Mouse (Mus musculus) ES-E14 (cell line): Measurements from ENCODE around the gene C1qtnf4. TPM values are rescaled to one million over a fixed set of nuclear protein-coding genes. Genes with fewer than 3 reads are reported as not detected.

Source experiments
- DNase-seq: peaks from one replicate; pipeline ENCODE4 v3.0.0-alpha.2; 2013; ENCODE audit warnings: low read depth, low spot score
- H3K27ac ChIP-seq: 2 replicates; pipeline ENCODE4 v1.5.1; 2012; ENCODE audit warnings: low read depth, mild to moderate bottlenecking, low read length, moderate library complexity, mixed read lengths; ENCODE audit not compliant: poor library complexity, insufficient read depth, severe bottlenecking
- H3K36me3 ChIP-seq: 2 replicates; pipeline ENCODE4 v1.6.1; 2012; ENCODE audit warnings: mild to moderate bottlenecking, low read length, moderate library complexity, mixed read lengths; ENCODE audit not compliant: control insufficient read depth, poor library complexity, insufficient read depth, severe bottlenecking
- H3K4me1 ChIP-seq, 2 experiments: fragments of 150-350 bp in 1 of 2; sonication (generic) in 1 of 2; 2 replicates each; pipeline ENCODE4 v1.6.1; 2012; ENCODE audit warnings: low read length in 2 of 2, mild to moderate bottlenecking in 1 of 2, mixed read lengths in 1 of 2; ENCODE audit not compliant: control insufficient read depth in 2 of 2, insufficient read depth in 2 of 2, poor library complexity in 1 of 2
- H3K4me3 ChIP-seq, 2 experiments: fragments of 150-350 bp in 1 of 2; sonication (generic) in 1 of 2; 2 replicates each; pipeline ENCODE4 v1.5.1; 2012; ENCODE audit warnings: low read length in 2 of 2, low read depth in 1 of 2, mild to moderate bottlenecking in 1 of 2, mixed read lengths in 1 of 2; ENCODE audit not compliant: insufficient read depth in 1 of 2, poor library complexity in 1 of 2, severe bottlenecking in 1 of 2
- H3K9ac ChIP-seq: 2 replicates; pipeline ENCODE4 v1.6.1; 2012; ENCODE audit warnings: low read depth, mild to moderate bottlenecking, low read length, mixed read lengths; ENCODE audit not compliant: poor library complexity, insufficient read depth, severe bottlenecking
- H3K9me3 ChIP-seq: fragments of 150-350 bp; sonication (generic); 2 replicates; pipeline ENCODE4 v1.6.1; 2012; ENCODE audit warnings: low read depth, mild to moderate bottlenecking, low read length; ENCODE audit not compliant: control insufficient read depth, insufficient read depth
- CHD2 ChIP-seq: IDR thresholded peaks from 2 replicates; pipeline ENCODE4 v1.6.1; 2014; ENCODE audit warnings: mild to moderate bottlenecking, low read depth, low read length, inconsistent platforms
- HCFC1 ChIP-seq: IDR thresholded peaks from 2 replicates; pipeline ENCODE4 v1.6.1; 2012; ENCODE audit warnings: low read length, inconsistent platforms, borderline replicate concordance; ENCODE audit not compliant: insufficient read depth
- MAFK ChIP-seq: IDR thresholded peaks from 2 replicates; pipeline ENCODE4 v1.6.1; 2014; ENCODE audit warnings: mild to moderate bottlenecking, low read depth, low read length, inconsistent platforms; ENCODE audit not compliant: insufficient read depth
- ZC3H11A ChIP-seq: IDR thresholded peaks from 2 replicates; pipeline ENCODE4 v1.6.1; 2012; ENCODE audit warnings: low read depth, mild to moderate bottlenecking, inconsistent platforms, low read length, borderline replicate concordance
- ZNF384 ChIP-seq: IDR thresholded peaks from 2 replicates; pipeline ENCODE4 v1.6.1; 2012; ENCODE audit warnings: low read depth, low read length, inconsistent platforms
- in situ Hi-C, 2 experiments: fragments of 600-800 bp; cut with MboI; formaldehyde crosslinking; loops; one replicate each; pipeline ENCODE4 v1.15.1; 2025; ENCODE audit warnings: low sequenced_read_pairs in 2 of 2, inconsistent platforms in 1 of 2; ENCODE audit not compliant: unreplicated experiment in 2 of 2
- total RNA-seq: library from RNA; depleted of rRNA; stranded (reverse); fragments of 300-350 nt; gene quantifications from 2 replicates; pipeline ENCODE4 v1.2.3, GENCODE M21; 2012

The C1qtnf4 gene
- total RNA-seq, 1 experiment, result 2.8 TPM

- Histone ChIP-seq H3K9ac (no peak overlapping the region), H3K27ac (no peak overlapping the region), H3K4me1 (no peaks in the 10 kb centered on the region), H3K4me3 (no peak overlapping the region), H3K36me3 (peaks cover 3% of the 10 kb centered on the region), H3K9me3 (no peaks in the 10 kb centered on the region)
- no peak for DNase-seq
- in situ Hi-C loops, result no loop called here
- TF ChIP-seq ZNF384, result no peak
- no peak for TF ChIP-seq HCFC1
- no peak for TF ChIP-seq MAFK
- TF ChIP-seq ZC3H11A, result no peak
- no peak for TF ChIP-seq CHD2
Measured at GRCm38 (mm10) chr2:90915516-90915915, 29.9 kb downstream of the C1qtnf4 start.

DNA sequence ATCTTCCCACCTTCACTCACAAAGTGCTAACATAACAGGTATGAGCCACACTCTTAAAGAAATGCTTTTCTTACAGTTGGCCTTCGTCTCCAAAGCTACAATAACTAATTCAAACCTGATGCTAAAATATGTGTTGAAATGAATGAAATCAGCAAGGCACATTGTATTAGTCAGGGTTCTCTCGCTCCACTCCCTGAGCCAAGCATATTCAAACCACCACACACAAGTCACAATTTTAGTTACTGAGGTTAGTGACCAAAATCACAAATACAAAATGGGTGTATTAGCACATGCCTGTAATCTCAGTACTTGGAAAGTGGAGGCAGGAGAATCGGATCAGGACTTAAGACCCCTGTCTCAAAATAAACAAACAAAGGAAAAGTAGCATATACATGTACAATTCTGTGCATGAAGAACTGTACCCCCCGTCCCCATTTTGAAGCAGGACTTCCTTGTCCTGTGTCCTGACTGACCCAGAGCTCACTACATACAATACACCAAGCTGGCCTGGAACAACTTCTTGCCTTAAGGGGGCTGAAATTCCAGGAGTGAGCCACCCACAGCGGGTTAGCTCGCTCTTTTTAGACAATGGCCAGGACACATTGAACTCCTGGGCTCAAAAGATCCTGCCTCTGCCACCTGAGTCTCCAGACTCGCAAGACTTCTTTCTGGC lies 31.0 kb downstream of the C1qtnf4 start:
- Histone ChIP-seq H3K36me3 (peaks cover 3% of the 10 kb centered on the region; the same call in 1 of the 2 replicates), H3K4me3 (peak overlapping the region; percentile 71 to 81), H3K27ac (no peak overlapping the region), H3K9me3 (no peaks in the 10 kb centered on the region), H3K9ac (peak overlapping the region; percentile 84), H3K4me1 (no peaks in the 10 kb centered on the region)
- TF ChIP-seq MAFK, result no peak
- TF ChIP-seq ZNF384, result no peak
- no peak for TF ChIP-seq CHD2
- no peak for TF ChIP-seq ZC3H11A
- no peak for TF ChIP-seq HCFC1
- no peak for DNase-seq
- in situ Hi-C loops, result no loop called here

DNA sequence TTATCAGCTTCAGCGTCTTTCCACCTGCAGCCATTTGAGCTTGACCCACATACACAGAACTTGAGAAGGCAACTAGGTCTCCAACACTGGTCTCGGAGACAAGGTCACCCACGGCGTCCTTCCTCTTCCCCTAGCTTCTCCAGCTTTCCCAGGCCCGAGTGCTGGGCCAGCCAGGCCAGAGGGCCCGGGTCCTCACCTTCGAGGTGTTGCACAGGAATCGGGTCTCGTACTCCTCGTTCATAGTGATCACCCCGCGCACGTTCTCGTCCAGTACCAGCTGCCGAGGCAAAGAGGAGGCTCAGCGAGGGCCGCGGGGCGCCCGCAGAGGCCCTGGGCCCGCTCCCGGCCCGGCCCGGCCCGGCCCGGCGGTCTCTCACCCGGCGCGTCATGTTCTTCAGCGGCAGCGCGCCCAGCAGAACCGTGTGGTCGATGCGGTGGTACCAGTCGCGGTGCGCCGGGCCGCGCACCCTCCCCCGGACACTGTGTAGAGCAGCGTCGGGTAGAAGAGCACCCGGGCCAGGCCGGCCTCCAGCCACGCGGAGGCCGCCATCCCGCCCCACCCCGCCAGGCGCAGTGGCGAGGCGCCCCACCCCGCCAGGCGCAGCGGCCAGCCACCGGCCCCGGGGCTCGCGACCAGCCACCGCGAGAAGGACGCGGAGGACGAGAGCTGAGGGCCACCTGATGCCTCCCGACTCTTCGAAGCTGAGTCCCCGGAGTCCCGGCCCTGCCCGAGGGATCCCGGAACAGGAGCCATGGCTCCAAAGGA lies 31.8 kb downstream of the C1qtnf4 start:
- DNase-seq, result peak; percentile 31
- H3K4me3 ChIP-seq, result peak overlapping the region; percentile 71 to 81
- peak overlapping the region; percentile 84 for H3K9ac ChIP-seq
- peaks cover 3% of the 10 kb centered on the region; the same call in 1 of the 2 replicates for H3K36me3 ChIP-seq
- in situ Hi-C loops, result no loop called here
- no peaks in the 10 kb centered on the region for H3K4me1 ChIP-seq
- TF ChIP-seq HCFC1 (no peak), ZNF384 (no peak), CHD2 (peak; percentile 68), ZC3H11A (no peak), MAFK (no peak)
- no peaks in the 10 kb centered on the region for H3K9me3 ChIP-seq
- no peak overlapping the region for H3K27ac ChIP-seq

DNA sequence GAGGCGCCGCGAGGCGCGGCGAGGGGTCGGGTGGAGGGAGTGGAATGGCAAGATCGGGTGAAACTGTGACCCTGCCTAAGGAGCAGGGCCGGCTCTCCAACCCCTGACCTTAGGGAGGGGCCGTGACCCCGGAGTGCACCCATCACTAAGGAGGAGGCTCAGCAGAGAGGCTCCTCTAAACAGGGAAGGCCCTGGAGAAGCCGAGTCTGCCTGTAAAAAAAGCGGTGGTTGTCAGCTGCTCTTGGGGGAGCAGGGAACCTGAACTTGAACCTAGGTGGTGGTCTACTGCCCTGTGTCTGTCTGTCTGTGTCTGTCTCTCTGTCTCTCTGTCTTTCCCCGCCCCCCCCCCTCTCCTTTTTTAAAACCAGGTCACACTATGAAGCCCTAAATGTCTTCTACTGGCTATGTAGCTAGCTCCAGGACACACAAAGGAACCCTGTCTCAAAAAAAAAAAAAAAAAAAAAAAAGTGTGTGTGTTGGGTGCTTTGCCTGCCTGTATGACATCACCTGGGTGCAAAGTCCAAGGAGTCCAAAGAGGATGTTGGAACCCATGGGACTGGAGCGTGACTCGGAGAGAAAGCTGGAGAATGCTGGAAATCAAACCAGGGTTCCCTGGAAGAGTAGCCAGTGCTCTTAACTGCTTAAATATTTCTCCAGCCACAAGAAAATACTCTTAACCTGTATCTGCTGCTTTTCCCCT lies 32.5 kb downstream of the C1qtnf4 start:
- peaks cover 2% of the 10 kb centered on the region; the same call in 1 of the 2 replicates for H3K36me3 ChIP-seq
- TF ChIP-seq MAFK, result no peak
- TF ChIP-seq ZNF384, result peak; percentile 77
- no peaks in the 10 kb centered on the region for H3K4me1 ChIP-seq
- H3K9ac ChIP-seq, result peak overlapping the region; percentile 84
- in situ Hi-C loops, result no loop called here
- peak; percentile 27 for DNase-seq
- H3K27ac ChIP-seq, result no peak overlapping the region
- H3K9me3 ChIP-seq, result no peaks in the 10 kb centered on the region
- H3K4me3 ChIP-seq, result peak overlapping the region; percentile 71 to 81
